Mouse (Mus musculus) liver, embryonic 16.5 days (tissue): ENCODE results near the gene Eras. TPM values are rescaled to one million over a fixed set of nuclear protein-coding genes. Genes with fewer than 3 reads are reported as not detected.
A peak's percentile ranks its signal among the peaks of the same experiment; 100 is the strongest.
"Not testable (repeated sequence)": the region's sequence is repeated elsewhere in the genome, so short reads cannot be mapped to it uniquely, and the experiment has no call there.

Experiments used
- ATAC-seq: fragments of 200-750 bp; cut with Nextera tagmentation; 2 replicates; pipeline ENCODE4 v1.8.0; 2017; ENCODE audit warnings: low read depth, mild to moderate bottlenecking, moderate number of reproducible peaks, moderate library complexity
- H3K27ac ChIP-seq: fragments of 300-500 bp; sonication (generic); 2 replicates; pipeline ENCODE4 v1.5.1; 2014; ENCODE audit warnings: mild to moderate bottlenecking, low read length
- H3K27me3 ChIP-seq: fragments of 300-500 bp; sonication (generic); 2 replicates; pipeline ENCODE4 v1.6.1; 2014; ENCODE audit warnings: low read depth, low read length, mixed read lengths; ENCODE audit not compliant: control insufficient read depth, insufficient read depth
- H3K36me3 ChIP-seq: fragments of 300-500 bp; sonication (generic); 2 replicates; pipeline ENCODE4 v1.6.1; 2014; ENCODE audit warnings: mild to moderate bottlenecking; ENCODE audit not compliant: control insufficient read depth, insufficient read depth
- H3K4me1 ChIP-seq: fragments of 300-500 bp; sonication (generic); 2 replicates; pipeline ENCODE4 v1.6.1; 2014; ENCODE audit warnings: low read depth, low read length, mixed read lengths; ENCODE audit not compliant: control insufficient read depth
- H3K4me2 ChIP-seq: fragments of 300-500 bp; sonication (generic); 2 replicates; pipeline ENCODE4 v1.6.1; 2014; ENCODE audit warnings: low read depth, low read length, mixed read lengths
- H3K4me3 ChIP-seq: fragments of 300-500 bp; sonication (generic); 2 replicates; pipeline ENCODE4 v1.5.1; 2014; ENCODE audit warnings: low read depth, mild to moderate bottlenecking, low read length
- H3K9ac ChIP-seq: fragments of 300-500 bp; sonication (generic); 2 replicates; pipeline ENCODE4 v1.6.1; 2014; ENCODE audit warnings: low read depth, low read length
- H3K9me3 ChIP-seq: fragments of 300-500 bp; sonication (generic); replicated peaks from 2 replicates; pipeline ENCODE4 v1.6.1; 2016; ENCODE audit warnings: low read length; ENCODE audit not compliant: control insufficient read depth
- whole genome bisulfite sequencing: fragments of 180-500 bp; shearing (Covaris S2); extraction: QIAGEN DNeasy Blood & Tissue Kit; methylation state at CpG from one replicate; pipeline ENCODE4 v1.1.7; 2014; ENCODE audit not compliant: insufficient replicate concordance; 5-methylcytosine and 5-hydroxymethylcytosine counted together
- polyA plus RNA-seq: library from polyadenylated mRNA; unstranded; fragments of >200 nt; fragmentation: Nextera tagmentation; extraction: Ambion mirVana; gene quantifications from 2 replicates; pipeline ENCODE4 v1.2.1, GENCODE M21; 2015

Eras gene
- polyA plus RNA-seq, 1 experiment from 2014 or later: not detected

- no peak overlapping the region for H3K9ac ChIP-seq
- H3K27me3 ChIP-seq: peaks cover 76% of the 10 kb centered on the region
- H3K4me3 ChIP-seq: no peak overlapping the region
- no peaks in the 10 kb centered on the region for H3K9me3 ChIP-seq
- ATAC-seq: no peak
- H3K36me3 ChIP-seq: no peaks in the 10 kb centered on the region
- WGBS: 17% methylated on average over 47 of the region's 48 CpGs
- H3K4me1 ChIP-seq: no peaks in the 10 kb centered on the region; the same call in 1 of the 2 replicates
- peak overlapping the region; percentile 9; the same call in 1 of the 2 replicates for H3K4me2 ChIP-seq
- no peak overlapping the region for H3K27ac ChIP-seq
Measured at GRCm38 (mm10) chrX:7922032-7922431, 6.4 kb downstream of the Eras start.

GRCm38 (mm10) chrX:7919601-7920383 lies 8.6 kb downstream of the Eras start, which contains the start of gene Pcsk1n:
Gene Pcsk1n (plus strand): TSS chrX:7919822.
- Histone ChIP-seq H3K9me3 (no peaks in the 10 kb centered on the region), H3K27me3 (peaks cover 61% of the 10 kb centered on the region), H3K9ac (no peak within 1 kb of the TSS), H3K27ac (no peak within 1 kb of the TSS), H3K4me3 (no peak within 1 kb of the TSS), H3K4me2 (no peak within 1 kb of the TSS), H3K4me1 (no peaks in the 10 kb centered on the region; the same call in 1 of the 2 replicates), H3K36me3 (no peaks in the 10 kb centered on the region)
- ATAC-seq: no peak
- 17% methylated on average over 38 of the region's 40 CpGs for WGBS

GRCm38 (mm10) chrX:7917960-7918359 lies 10.4 kb downstream of the Eras start:
- not testable (repeated sequence) for H3K4me3 ChIP-seq, H3K9ac ChIP-seq, ATAC-seq, H3K4me2 ChIP-seq, H3K9me3 ChIP-seq, H3K4me1 ChIP-seq, H3K27ac ChIP-seq, H3K36me3 ChIP-seq
- WGBS: 52% methylated on average over 6 of the region's 6 CpGs
- H3K27me3 ChIP-seq: peaks cover 42% of the 10 kb centered on the region

GRCm38 (mm10) chrX:7915669-7916068 lies 12.7 kb downstream of the Eras start:
- peaks cover 19% of the 10 kb centered on the region for H3K27me3 ChIP-seq
- H3K4me3 ChIP-seq, H3K36me3 ChIP-seq, H3K9me3 ChIP-seq, H3K27ac ChIP-seq, H3K9ac ChIP-seq, H3K4me2 ChIP-seq, ATAC-seq, H3K4me1 ChIP-seq: not testable (repeated sequence)
- WGBS: 18% methylated on average over 3 of the region's 3 CpGs

- no peak for ATAC-seq
- no peaks in the 10 kb centered on the region for H3K36me3 ChIP-seq
- no peak overlapping the region for H3K4me2 ChIP-seq
- H3K9ac ChIP-seq: no peak overlapping the region
- no peak overlapping the region for H3K27ac ChIP-seq
- no peaks in the 10 kb centered on the region for H3K4me1 ChIP-seq
- H3K4me3 ChIP-seq: no peak overlapping the region
- WGBS: 49% methylated on average over 6 of the region's 6 CpGs
- no peaks in the 10 kb centered on the region for H3K27me3 ChIP-seq
- H3K9me3 ChIP-seq: no peaks in the 10 kb centered on the region
Measured at GRCm38 (mm10) chrX:7910473-7910872, 17.9 kb downstream of the Eras start.

- WGBS: 71% methylated on average over 4 of the region's 4 CpGs
- ATAC-seq, H3K4me2 ChIP-seq: not testable (repeated sequence)
Measured at GRCm38 (mm10) chrX:7909242-7909641, 19.2 kb downstream of the Eras start, which contains the start of gene Gm10490. Gene Gm10490 (plus strand): TSS chrX:7909542.

GRCm38 (mm10) chrX:7907735-7908134 lies 20.7 kb downstream of the Eras start, which contains the start of gene Gm10491:
Gene Gm10491 (minus strand): TSS chrX:7907835.
- Histone ChIP-seq H3K4me1 (no peaks in the 10 kb centered on the region), H3K27me3 (no peaks in the 10 kb centered on the region), H3K27ac (no peak within 1 kb of the TSS), H3K9me3 (no peaks in the 10 kb centered on the region), H3K9ac (no peak within 1 kb of the TSS), H3K36me3 (no peaks in the 10 kb centered on the region), H3K4me3 (no peak within 1 kb of the TSS), H3K4me2 (no peak within 1 kb of the TSS)
- ATAC-seq: no peak
- 57% methylated on average over 5 of the region's 5 CpGs for WGBS

More at GRCm38 (mm10) chrX:7909242-7909641, 19.2 kb downstream of the Eras start, which contains the start of gene Gm10490:
- H3K27me3 ChIP-seq, H3K9me3 ChIP-seq, H3K27ac ChIP-seq, H3K4me1 ChIP-seq, H3K4me3 ChIP-seq, H3K9ac ChIP-seq, H3K36me3 ChIP-seq: not testable (repeated sequence)

GRCm38 (mm10) chrX:7904441-7904840 lies 24.0 kb downstream of the Eras start:
- no peak overlapping the region for H3K27ac ChIP-seq
- H3K9me3 ChIP-seq: no peaks in the 10 kb centered on the region
- no peak overlapping the region for H3K4me2 ChIP-seq
- no peak overlapping the region for H3K4me3 ChIP-seq
- no peak overlapping the region for H3K9ac ChIP-seq
- ATAC-seq: no peak
- H3K27me3 ChIP-seq: no peaks in the 10 kb centered on the region
- no peaks in the 10 kb centered on the region; the same call in 1 of the 2 replicates for H3K4me1 ChIP-seq
- H3K36me3 ChIP-seq: no peaks in the 10 kb centered on the region
- 71% methylated on average over 5 of the region's 5 CpGs for WGBS
